Mouse (Mus musculus) WW6 (cell line): ENCODE measurements at regions not wholly inside any gene's neighbourhood (a gene's known extent, or its start where the extent isn't known, plus 50 kb on each side); places are given as distances from the start of the nearest gene placed in this dataset.

Experiments
- DNase-seq: peaks from one replicate; pipeline ENCODE4 v3.0.0-alpha.2; 2013; ENCODE audit warnings: low read depth, low spot score

DNA sequence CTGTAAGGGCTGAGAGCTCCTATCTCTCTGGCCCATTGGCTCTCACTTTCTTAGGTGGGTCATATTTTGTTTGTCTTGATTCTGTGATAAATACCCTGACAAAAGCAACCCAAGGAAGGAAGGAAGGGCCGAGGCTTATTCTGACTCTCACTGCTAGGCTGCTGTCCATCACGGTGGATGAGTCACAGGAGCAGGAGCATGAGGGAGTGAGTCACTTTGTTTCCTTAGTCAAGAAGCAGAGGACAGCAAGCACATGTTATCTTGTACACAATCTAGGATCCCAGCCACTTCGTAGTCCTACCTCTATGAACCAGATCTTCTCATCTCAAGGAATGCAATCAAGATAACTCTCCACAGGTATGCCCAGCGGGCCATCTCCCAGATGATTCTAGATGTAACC, 69.9 kb downstream of the Atp6v1g3 start:
- no peak for DNase-seq

GRCm38 (mm10) chr1:138344920-138345319, 71.4 kb downstream of the Atp6v1g3 start:
- DNase-seq = no peak

GRCm38 (mm10) chr1:138345992-138346391, 72.5 kb downstream of the Atp6v1g3 start:
- no peak for DNase-seq

- DNase-seq = no peak
Measured at GRCm38 (mm10) chr1:138346904-138347303, 73.4 kb downstream of the Atp6v1g3 start.

- no peak for DNase-seq
Measured at GRCm38 (mm10) chr1:138348447-138348846, 74.9 kb downstream of the Atp6v1g3 start.

- DNase-seq = no peak
Measured at GRCm38 (mm10) chr1:138349099-138349498, 75.6 kb downstream of the Atp6v1g3 start.

DNA sequence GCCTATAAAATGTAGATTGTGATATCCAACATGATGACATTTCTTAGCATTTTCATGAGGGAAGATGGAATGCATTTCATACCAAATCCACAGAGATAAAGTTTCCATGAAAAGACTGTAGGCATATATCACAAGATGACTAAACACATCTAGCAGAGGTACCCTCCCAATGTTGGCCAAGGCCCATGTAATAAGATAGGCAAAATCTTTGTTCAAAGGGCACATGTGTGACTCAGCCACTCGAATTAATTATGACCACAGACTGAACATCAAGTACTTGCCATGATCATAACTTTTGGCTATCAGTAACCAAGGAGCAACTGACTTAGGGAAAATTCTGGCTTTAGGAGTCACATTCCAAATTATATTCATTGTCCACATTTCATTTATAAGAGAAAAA, 82.9 kb downstream of the Atp6v1g3 start:
- DNase-seq = no peak

- DNase-seq = no peak
Measured at GRCm38 (mm10) chr1:138362684-138363472, 89.3 kb downstream of the Atp6v1g3 start.

DNA sequence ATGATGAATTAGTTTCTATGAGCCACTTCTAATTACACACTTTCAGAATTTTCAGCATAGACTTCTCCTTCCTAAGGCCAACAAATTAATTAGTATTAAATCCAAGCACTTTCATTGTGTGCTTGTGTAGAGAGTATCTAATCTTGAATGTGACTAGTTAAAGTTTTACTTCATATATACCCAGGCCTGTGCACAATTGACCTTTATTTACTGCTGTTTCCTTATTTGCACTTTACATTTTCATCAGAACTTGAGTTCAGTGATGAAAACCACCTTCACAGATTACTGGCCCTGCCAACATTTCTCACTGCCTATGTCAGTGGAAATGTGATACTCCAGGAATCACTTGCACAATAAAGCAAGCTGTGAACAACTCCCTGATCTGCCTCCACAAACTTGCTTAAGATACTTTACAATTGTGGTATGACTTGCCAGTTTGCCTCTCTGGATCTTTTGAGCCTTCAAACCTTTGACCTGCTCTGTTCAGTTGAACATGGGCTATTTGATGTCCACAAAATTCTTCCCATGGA, 96.5 kb downstream of the Atp6v1g3 start:
- no peak for DNase-seq

- DNase-seq = no peak
Measured at GRCm38 (mm10) chr1:138371474-138371873, 97.9 kb downstream of the Atp6v1g3 start.

- DNase-seq = no peak
Measured at GRCm38 (mm10) chr1:138384146-138384545, 110.6 kb downstream of the Atp6v1g3 start.

DNA sequence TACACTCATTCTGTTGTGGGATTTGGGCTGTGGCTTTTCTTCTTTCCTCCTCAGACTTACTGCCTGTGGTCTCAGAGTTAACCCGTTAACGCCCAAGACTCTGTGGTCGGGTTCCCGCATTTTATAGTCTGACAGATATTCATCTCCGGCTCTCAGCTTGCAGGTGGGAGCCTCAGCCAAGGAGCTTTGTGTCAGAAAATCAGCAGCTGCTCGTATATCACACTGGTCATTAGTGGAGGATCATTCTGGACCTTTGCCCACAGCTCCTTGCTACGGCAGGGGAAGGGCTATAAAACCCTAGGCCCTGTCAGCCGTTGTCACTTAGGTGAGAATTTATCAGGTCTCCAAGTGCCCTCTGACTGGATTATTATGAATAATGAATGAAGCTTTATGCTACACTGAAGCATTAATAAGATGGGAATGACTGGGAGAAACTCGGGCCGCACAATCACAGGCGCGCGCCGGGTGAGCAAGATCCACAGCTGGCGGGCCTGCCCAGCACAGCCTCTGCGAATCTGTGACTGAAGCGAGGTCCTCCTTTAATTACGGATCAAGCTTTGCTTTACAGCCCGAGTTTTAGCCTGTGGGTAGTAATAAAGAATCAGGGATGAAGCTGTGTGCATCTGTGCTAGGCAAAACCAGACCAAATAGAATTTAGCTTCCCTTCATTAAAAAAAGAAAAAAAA, 111.8 kb downstream of the Atp6v1g3 start:
- peak; percentile 7 for DNase-seq

DNA sequence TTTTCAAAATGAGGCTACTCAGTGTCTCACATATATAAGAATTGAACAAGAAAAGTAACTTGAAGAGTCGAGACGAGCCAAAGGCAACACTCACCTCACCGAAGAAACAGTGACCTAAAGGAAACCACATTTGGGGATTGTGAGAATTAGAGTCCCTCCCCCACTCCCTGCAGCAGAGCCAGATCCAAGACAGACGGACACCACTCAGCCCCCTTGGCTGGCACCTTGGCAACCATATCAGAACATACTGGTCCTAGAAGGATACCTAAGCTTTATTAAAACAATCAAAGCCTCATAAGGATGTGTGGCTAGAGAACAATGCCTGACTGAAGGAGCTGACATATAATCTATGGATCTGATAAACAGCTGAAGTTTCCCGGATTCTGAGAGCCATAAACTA, 112.5 kb downstream of the Atp6v1g3 start:
- no peak for DNase-seq

DNA sequence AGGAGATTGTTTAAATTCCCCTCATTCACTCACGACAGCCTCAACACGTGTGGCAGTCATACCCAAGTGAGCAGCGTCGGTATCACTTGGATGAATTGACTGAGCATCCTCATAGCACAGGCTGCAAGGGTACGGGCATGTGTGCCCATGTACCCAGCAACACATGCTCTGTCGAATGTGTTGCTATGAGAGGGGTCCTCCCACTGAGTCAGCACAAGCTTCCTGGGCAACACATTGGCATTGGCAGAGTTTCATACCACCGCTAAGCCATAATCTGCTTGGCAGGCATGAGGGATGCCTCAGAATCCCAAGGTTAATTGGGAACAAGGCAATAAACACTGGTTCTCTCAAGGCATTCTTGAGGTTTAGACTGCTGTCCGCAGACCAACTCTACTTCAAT, 115.1 kb downstream of the Atp6v1g3 start:
- DNase-seq = no peak

- DNase-seq = no peak
Measured at GRCm38 (mm10) chr1:138389676-138390075, 116.1 kb downstream of the Atp6v1g3 start.

- DNase-seq = no peak
Measured at GRCm38 (mm10) chr1:138418610-138419009, 145.1 kb downstream of the Atp6v1g3 start.

DNA sequence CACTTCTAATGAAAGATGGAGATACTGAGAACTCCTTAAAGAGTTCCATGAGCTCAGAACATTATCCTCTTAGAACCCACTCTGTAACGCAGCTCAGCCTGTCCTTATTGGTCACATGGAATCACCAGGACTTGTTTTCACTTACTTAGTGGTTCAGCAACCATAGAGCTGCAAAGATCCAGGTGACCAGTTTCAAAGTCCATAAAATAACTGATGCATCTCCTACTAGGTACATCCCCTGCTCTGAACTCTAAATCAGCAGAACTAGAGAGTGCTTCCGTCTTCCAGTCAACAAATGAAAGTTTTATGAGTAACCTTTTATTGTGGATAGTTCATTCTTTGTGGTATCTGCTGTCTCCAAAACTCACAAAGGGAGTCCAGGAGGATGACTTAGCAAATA, 153.9 kb downstream of the Atp6v1g3 start:
- DNase-seq = no peak
